Mouse (Mus musculus): ENCODE measurements around the gene B3galt4.

- TF ChIP-seq CTCF (conservative IDR thresholded peaks at IDR 0.05; ENCODE audit: low read length): no peak
- no peak for TF ChIP-seq POU5F1 (IDR thresholded peaks at IDR 0.05; ENCODE audit: borderline replicate concordance, low read length)
These were observed 29.9 kb downstream of the B3galt4 start for GRCm38 (mm10) chr17:33921361-33921760.

All from E14TG2a.4 (cell line).